Mouse (Mus musculus) CH12.LX (cell line): Measurements from ENCODE around the gene Pcyox1. TPM values are rescaled to one million over a fixed set of nuclear protein-coding genes. Genes with fewer than 3 reads are reported as not detected.

Source experiments
- DNase-seq: peaks from one replicate; pipeline ENCODE4 v3.0.0-alpha.2; 2013; ENCODE audit errors: extremely low read depth
- H3K27ac ChIP-seq: 2 replicates; pipeline ENCODE4 v1.5.1; 2012; ENCODE audit warnings: low read depth, mild to moderate bottlenecking, control low read depth, moderate library complexity; ENCODE audit not compliant: insufficient read depth
- H3K27me3 ChIP-seq: replicated peaks from 2 replicates; pipeline ENCODE3; 2012; ENCODE audit warnings: inconsistent platforms
- H3K36me3 ChIP-seq, 2 experiments: replicated peaks in 1 of 2; 2 replicates each; pipeline versions ENCODE3 to v1.6.1; 2012; ENCODE audit warnings: inconsistent platforms in 1 of 2, low read length in 1 of 2, mild to moderate bottlenecking in 1 of 2, mixed read lengths in 1 of 2, moderate library complexity in 1 of 2; ENCODE audit not compliant: control insufficient read depth in 1 of 2, insufficient read depth in 1 of 2
- H3K4me1 ChIP-seq, 2 experiments: 2 replicates each; pipeline ENCODE4 v1.6.1; 2012; ENCODE audit warnings: inconsistent platforms in 1 of 2, moderate library complexity in 1 of 2; ENCODE audit not compliant: insufficient read depth in 2 of 2, control insufficient read depth in 1 of 2
- H3K4me2 ChIP-seq: 2 replicates; pipeline ENCODE4 v1.6.1; 2012; ENCODE audit warnings: low read depth, mild to moderate bottlenecking, control low read depth; ENCODE audit not compliant: poor library complexity, insufficient read depth, severe bottlenecking
- H3K4me3 ChIP-seq, 3 experiments: fragments of 150-350 bp in 1 of 3; sonication (generic) in 1 of 3; replicated peaks in 1 of 3; 2 replicates each; pipeline versions ENCODE3 to v1.5.1; 2011 to 2012; ENCODE audit warnings: low read depth in 2 of 3, low read length in 2 of 3, mild to moderate bottlenecking in 2 of 3, moderate library complexity in 2 of 3, control low read depth in 1 of 3, improper control_type of control experiment in 1 of 3, inconsistent platforms in 1 of 3, mixed read lengths in 1 of 3; ENCODE audit not compliant: poor library complexity in 1 of 3
- H3K79me2 ChIP-seq: replicated peaks from 2 replicates; pipeline ENCODE4 v1.6.1; 2012; ENCODE audit warnings: mild to moderate bottlenecking, moderate library complexity; ENCODE audit not compliant: control insufficient read depth, poor library complexity, insufficient read depth, severe bottlenecking; ENCODE audit errors: extremely low read depth
- H3K9ac ChIP-seq: 2 replicates; pipeline ENCODE4 v1.6.1; 2012; ENCODE audit warnings: low read depth, mild to moderate bottlenecking, control low read depth, moderate library complexity; ENCODE audit not compliant: insufficient read depth
- H3K9me3 ChIP-seq: replicated peaks from 2 replicates; pipeline ENCODE3; 2012; ENCODE audit warnings: low read length, inconsistent platforms, mixed read lengths
- CHD2 ChIP-seq: IDR thresholded peaks from 2 replicates; pipeline ENCODE4 v1.6.1; 2011; ENCODE audit warnings: low read length, improper control_type of control experiment
- ETS1 ChIP-seq: conservative IDR thresholded peaks from 2 replicates; pipeline ENCODE4 v1.6.1; 2012; ENCODE audit warnings: low read depth, mild to moderate bottlenecking, inconsistent platforms, low read length, improper control_type of control experiment, moderate library complexity
- HCFC1 ChIP-seq: IDR thresholded peaks from 2 replicates; pipeline ENCODE4 v1.6.1; 2012; ENCODE audit warnings: low read depth, mild to moderate bottlenecking, inconsistent platforms, low read length, improper control_type of control experiment
- JUN ChIP-seq: IDR thresholded peaks from 2 replicates; pipeline ENCODE4 v1.6.1; 2011; ENCODE audit warnings: low read depth, mild to moderate bottlenecking, low read length, improper control_type of control experiment, moderate library complexity; ENCODE audit not compliant: insufficient read depth
- JUND ChIP-seq: conservative IDR thresholded peaks from 2 replicates; pipeline ENCODE4 v1.6.1; 2011; ENCODE audit warnings: low read depth, low read length, improper control_type of control experiment
- MAFK ChIP-seq: IDR thresholded peaks from 2 replicates; pipeline ENCODE4 v1.6.1; 2011; ENCODE audit warnings: low read length, improper control_type of control experiment; ENCODE audit not compliant: insufficient replicate concordance
- MAX ChIP-seq: IDR thresholded peaks from 2 replicates; pipeline ENCODE4 v1.6.1; 2011; ENCODE audit warnings: low read length, improper control_type of control experiment
- MEF2A ChIP-seq: IDR thresholded peaks from 2 replicates; pipeline ENCODE4 v1.6.1; 2014; ENCODE audit warnings: low read depth, mild to moderate bottlenecking, inconsistent platforms, low read length, improper control_type of control experiment, borderline replicate concordance
- MXI1 ChIP-seq: IDR thresholded peaks from 2 replicates; pipeline ENCODE4 v1.6.1; 2011; ENCODE audit warnings: mild to moderate bottlenecking, low read depth, low read length, improper control_type of control experiment
- NELFE ChIP-seq: IDR thresholded peaks from 2 replicates; pipeline ENCODE4 v1.6.1; 2011; ENCODE audit warnings: low read depth, low read length, improper control_type of control experiment
- NRF1 ChIP-seq: IDR thresholded peaks from 2 replicates; pipeline ENCODE4 v1.6.1; 2014; ENCODE audit warnings: low read depth, mild to moderate bottlenecking, inconsistent platforms, low read length, improper control_type of control experiment, moderate library complexity
- PAX5 ChIP-seq: IDR thresholded peaks from 2 replicates; pipeline ENCODE4 v1.6.1; 2012; ENCODE audit warnings: low read length, inconsistent platforms, mixed read lengths
- POLR2A ChIP-seq: IDR thresholded peaks from 2 replicates; pipeline ENCODE4 v1.6.1; 2011; ENCODE audit warnings: low read depth, mild to moderate bottlenecking, improper control_type of control experiment, low read length
- RCOR1 ChIP-seq: conservative IDR thresholded peaks from 2 replicates; pipeline ENCODE4 v1.6.1; 2012; ENCODE audit warnings: low read depth, mild to moderate bottlenecking, inconsistent platforms, low read length, improper control_type of control experiment
- SMC3 ChIP-seq: IDR thresholded peaks from 2 replicates; pipeline ENCODE4 v1.6.1; 2011; ENCODE audit warnings: low read depth, low read length, improper control_type of control experiment
- TCF12 ChIP-seq: IDR thresholded peaks from 2 replicates; pipeline ENCODE4 v1.6.1; 2014; ENCODE audit warnings: low read depth, mild to moderate bottlenecking, inconsistent platforms, low read length, improper control_type of control experiment
- USF1 ChIP-seq: IDR thresholded peaks from 2 replicates; pipeline ENCODE4 v1.6.1; 2014; ENCODE audit warnings: low read depth, mild to moderate bottlenecking, inconsistent platforms, low read length, improper control_type of control experiment
- USF2 ChIP-seq: conservative IDR thresholded peaks from 2 replicates; pipeline ENCODE4 v1.6.1; 2011; ENCODE audit warnings: low read depth, low read length, improper control_type of control experiment
- ZNF384 ChIP-seq: IDR thresholded peaks from 2 replicates; pipeline ENCODE4 v1.6.1; 2012; ENCODE audit warnings: low read depth, low read length, improper control_type of control experiment, inconsistent platforms
- dilution Hi-C: fragments of 300-500 bp; cut with MboI; formaldehyde crosslinking; loops from 2 replicates; pipeline ENCODE4 v1.14.3; 2020; ENCODE audit warnings: low sequenced_read_pairs; ENCODE audit not compliant: extremely low pct_unique_long_range_greater_than_20kb, extremely low pct_ligation_motif_present
- in situ Hi-C: fragments of 300-500 bp; cut with MboI; formaldehyde crosslinking; loops from 3 replicates; pipeline ENCODE4 v1.14.3; 2019; ENCODE audit warnings: low sequenced_read_pairs, low pct_ligation_motif_present, low pct_unique_long_range_greater_than_20kb, mixed read lengths
- polyA plus RNA-seq: library from polyadenylated mRNA; unstranded; fragments of >175 nt; gene quantifications from 2 replicates; pipeline ENCODE4 v1.2.1, GENCODE M21; 2012; ENCODE audit warnings: low read depth; ENCODE audit not compliant: insufficient read length
- total RNA-seq, 2 experiments: library from RNA; depleted of rRNA; stranded (reverse); fragments of 300-350 nt in 1 of 2; fragments of >200 nt in 1 of 2; gene quantifications; 2 replicates each; pipeline ENCODE4 v1.2.3; 2012 to 2014

The Pcyox1 gene
- total and polyA plus RNA-seq, 3 experiments, result 8.7 to 12.9 (median 12.8) TPM

DNA sequence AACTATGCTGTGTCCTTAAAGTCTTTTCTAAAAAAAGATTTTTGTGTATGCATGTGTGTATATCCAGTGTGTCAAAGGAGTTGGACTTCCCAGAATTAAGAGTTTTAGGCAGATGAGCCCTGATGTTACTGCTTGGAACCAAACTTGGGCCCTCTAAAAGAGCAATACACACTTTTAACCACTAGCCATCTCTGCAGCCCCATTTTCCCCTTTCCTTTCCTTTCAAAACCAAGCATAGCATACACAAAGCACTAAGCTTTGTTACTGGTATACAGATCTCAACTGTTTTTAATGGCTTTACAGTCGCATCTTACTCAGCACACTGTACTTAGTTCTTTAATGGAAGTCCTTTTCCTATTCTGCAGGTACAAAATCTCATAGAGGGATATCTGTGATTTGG lies 42.6 kb upstream of the Pcyox1 start:
- Histone ChIP-seq H3K4me1 (peaks cover 2 to 23% of the 10 kb centered on the region in 2 experiments; a peak in 3 of 4 replicates), H3K4me3 (peak overlapping the region; percentile 72 to 92 (median 88))
- DNase-seq, result peak; percentile 17
- TF ChIP-seq NELFE, result no peak
- no peak for TF ChIP-seq JUND
- TF ChIP-seq USF2, result no peak
- no peak for TF ChIP-seq USF1
- no peak for TF ChIP-seq HCFC1
- no peak for TF ChIP-seq MAX
- TF ChIP-seq RCOR1, result no peak
- no peak for TF ChIP-seq CHD2
- no peak for TF ChIP-seq MEF2A
- no peak for TF ChIP-seq SMC3
- TF ChIP-seq MXI1, result no peak
- TF ChIP-seq TCF12, result no peak
- no peak for TF ChIP-seq JUN
- no peak for TF ChIP-seq POLR2A
- no peak for TF ChIP-seq PAX5
- no peak for TF ChIP-seq MAFK
- TF ChIP-seq ETS1, result no peak
- TF ChIP-seq, all 38 proteins: peak for 0
- peaks cover 13 to 47% of the 10 kb centered on the region in 2 experiments for H3K36me3 ChIP-seq
- peak overlapping the region; percentile 88 for H3K9ac ChIP-seq
- dilution Hi-C loops, result no loop called here
- H3K27ac ChIP-seq, result no peak overlapping the region
- H3K27me3 ChIP-seq, result no peaks in the 10 kb centered on the region
- H3K9me3 ChIP-seq, result no peaks in the 10 kb centered on the region
- peak overlapping the region; percentile 82 for H3K4me2 ChIP-seq
- in situ Hi-C loops, result loop anchor here (10.0 kb wide), 1 partner anchor 235 kb away; no protein-coding TSS in a partner anchor
- no peaks in the 10 kb centered on the region; the same call in 1 of the 2 replicates for H3K79me2 ChIP-seq

DNA sequence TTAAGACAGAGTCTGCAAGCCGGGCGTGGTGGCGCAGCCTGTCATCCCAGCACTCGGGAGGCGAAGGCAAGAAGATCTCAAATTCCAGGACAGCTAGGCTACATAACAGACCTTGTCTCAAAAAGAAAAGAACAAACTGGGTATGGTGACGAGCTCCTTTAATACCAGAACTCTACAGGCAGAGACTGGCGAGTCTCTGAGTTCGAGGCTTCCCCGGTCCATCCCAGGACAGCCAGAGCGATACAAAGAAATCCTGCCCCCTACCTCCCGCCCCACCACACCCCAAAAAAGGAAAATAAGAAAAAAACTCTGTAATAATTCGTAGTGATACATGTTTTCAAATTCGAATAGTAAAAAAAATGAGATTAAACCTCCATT lies 42.2 kb upstream of the Pcyox1 start:
- Histone ChIP-seq H3K9me3 (no peaks in the 10 kb centered on the region), H3K4me2 (peak overlapping the region; percentile 82), H3K27ac (peak overlapping the region; percentile 82), H3K27me3 (no peaks in the 10 kb centered on the region), H3K79me2 (no peaks in the 10 kb centered on the region; the same call in 1 of the 2 replicates), H3K4me1 (peaks cover 2 to 23% of the 10 kb centered on the region in 2 experiments; a peak in 3 of 4 replicates), H3K36me3 (peaks cover 10 to 47% of the 10 kb centered on the region in 2 experiments), H3K4me3 (peak overlapping the region; percentile 72 to 92 (median 88)), H3K9ac (peak overlapping the region; percentile 88)
- dilution Hi-C loops, result no loop called here
- TF ChIP-seq ZNF384, result 0 out of 2 replicates have a peak, but pooled peaks have one; percentile 20
- TF ChIP-seq NRF1, result no peak
- TF ChIP-seq USF1, result no peak
- no peak for TF ChIP-seq POLR2A
- in situ Hi-C loops, result loop anchor here (10.0 kb wide), 1 partner anchor 236 kb away; no protein-coding TSS in a partner anchor
- DNase-seq, result peak; percentile 24
